Mouse (Mus musculus) embryonic facial prominence, embryonic 15.5 days (tissue): Measurements from ENCODE around the gene Chst11. TPM values are rescaled to one million over a fixed set of nuclear protein-coding genes. Genes with fewer than 3 reads are reported as not detected.

Source experiments
- ATAC-seq: fragments of 200-750 bp; cut with Nextera tagmentation; 2 replicates; pipeline ENCODE4 v1.8.0; 2017; ENCODE audit warnings: low read depth, moderate TSS enrichment; ENCODE audit not compliant: insufficient number of reproducible peaks, low FRiP score, low TSS enrichment
- H3K27ac ChIP-seq: fragments of 300-500 bp; sonication (generic); replicated peaks from 2 replicates; pipeline ENCODE4 v1.5.1; 2015; ENCODE audit warnings: mild to moderate bottlenecking, inconsistent platforms
- H3K27me3 ChIP-seq: fragments of 300-500 bp; sonication (generic); 2 replicates; pipeline ENCODE4 v1.6.1; 2015; ENCODE audit warnings: inconsistent platforms
- H3K36me3 ChIP-seq: fragments of 300-500 bp; sonication (generic); 2 replicates; pipeline ENCODE4 v1.6.1; 2015; ENCODE audit warnings: mild to moderate bottlenecking, inconsistent platforms
- H3K4me1 ChIP-seq: fragments of 300-500 bp; sonication (generic); 2 replicates; pipeline ENCODE4 v1.6.1; 2015; ENCODE audit warnings: inconsistent platforms
- H3K4me2 ChIP-seq: fragments of 300-500 bp; sonication (generic); replicated peaks from 2 replicates; pipeline ENCODE4 v1.6.1; 2015; ENCODE audit warnings: mild to moderate bottlenecking, inconsistent platforms
- H3K4me3 ChIP-seq: fragments of 300-500 bp; sonication (generic); replicated peaks from 2 replicates; pipeline ENCODE4 v1.5.1; 2015; ENCODE audit warnings: mild to moderate bottlenecking, inconsistent platforms
- H3K9ac ChIP-seq: fragments of 300-500 bp; sonication (generic); 2 replicates; pipeline ENCODE4 v1.6.1; 2015; ENCODE audit warnings: inconsistent platforms
- H3K9me3 ChIP-seq: fragments of 300-500 bp; sonication (generic); replicated peaks from 2 replicates; pipeline ENCODE4 v1.6.1; 2016; ENCODE audit warnings: inconsistent platforms
- WGBS: fragments of 180-500 bp; shearing (Covaris S2); methylation state at CpG from one replicate; pipeline ENCODE4 v1.1.7; 2015; 5-methylcytosine and 5-hydroxymethylcytosine counted together
- polyA plus RNA-seq: library from polyadenylated mRNA; unstranded; fragments of >200 nt; fragmentation: Nextera tagmentation; extraction: Ambion mirVana; gene quantifications from 2 replicates; pipeline ENCODE4 v1.2.1, GENCODE M21; 2015

Chst11 gene
- polyA plus RNA-seq, 1 experiment from 2014 or later = 3.3 TPM

- H3K9me3 ChIP-seq = no peaks in the 10 kb centered on the region
- H3K27ac ChIP-seq = no peak overlapping the region
- H3K4me1 ChIP-seq = peaks cover 35% of the 10 kb centered on the region
- 79% methylated on average over 13 of the region's 13 CpGs for WGBS
- no peak overlapping the region for H3K4me3 ChIP-seq
- no peaks in the 10 kb centered on the region for H3K27me3 ChIP-seq
- no peaks in the 10 kb centered on the region for H3K36me3 ChIP-seq
- no peak for ATAC-seq
- H3K4me2 ChIP-seq = no peak overlapping the region
- H3K9ac ChIP-seq = no peak overlapping the region
Measured at GRCm38 (mm10) chr10:83016779-83017178, 31.5 kb downstream of the Chst11 start.

- H3K9me3 ChIP-seq = no peaks in the 10 kb centered on the region
- no peaks in the 10 kb centered on the region for H3K27me3 ChIP-seq
- H3K4me1 ChIP-seq = peaks cover 34% of the 10 kb centered on the region
- no peak overlapping the region for H3K27ac ChIP-seq
- H3K4me3 ChIP-seq = no peak overlapping the region
- H3K4me2 ChIP-seq = no peak overlapping the region
- ATAC-seq = no peak
- no peak overlapping the region for H3K9ac ChIP-seq
- H3K36me3 ChIP-seq = no peaks in the 10 kb centered on the region
- WGBS = 47% methylated on average over 21 of the region's 21 CpGs
Measured at GRCm38 (mm10) chr10:83017760-83018498, 32.6 kb downstream of the Chst11 start.

GRCm38 (mm10) chr10:83018521-83018920 is 33.2 kb downstream of the Chst11 start:
- Histone ChIP-seq H3K27ac (no peak overlapping the region), H3K4me1 (peaks cover 34% of the 10 kb centered on the region), H3K4me3 (no peak overlapping the region), H3K27me3 (no peaks in the 10 kb centered on the region), H3K9ac (no peak overlapping the region), H3K4me2 (no peak overlapping the region), H3K9me3 (no peaks in the 10 kb centered on the region), H3K36me3 (no peaks in the 10 kb centered on the region)
- no peak for ATAC-seq
- WGBS = 65% methylated on average over 4 of the region's 5 CpGs

DNA sequence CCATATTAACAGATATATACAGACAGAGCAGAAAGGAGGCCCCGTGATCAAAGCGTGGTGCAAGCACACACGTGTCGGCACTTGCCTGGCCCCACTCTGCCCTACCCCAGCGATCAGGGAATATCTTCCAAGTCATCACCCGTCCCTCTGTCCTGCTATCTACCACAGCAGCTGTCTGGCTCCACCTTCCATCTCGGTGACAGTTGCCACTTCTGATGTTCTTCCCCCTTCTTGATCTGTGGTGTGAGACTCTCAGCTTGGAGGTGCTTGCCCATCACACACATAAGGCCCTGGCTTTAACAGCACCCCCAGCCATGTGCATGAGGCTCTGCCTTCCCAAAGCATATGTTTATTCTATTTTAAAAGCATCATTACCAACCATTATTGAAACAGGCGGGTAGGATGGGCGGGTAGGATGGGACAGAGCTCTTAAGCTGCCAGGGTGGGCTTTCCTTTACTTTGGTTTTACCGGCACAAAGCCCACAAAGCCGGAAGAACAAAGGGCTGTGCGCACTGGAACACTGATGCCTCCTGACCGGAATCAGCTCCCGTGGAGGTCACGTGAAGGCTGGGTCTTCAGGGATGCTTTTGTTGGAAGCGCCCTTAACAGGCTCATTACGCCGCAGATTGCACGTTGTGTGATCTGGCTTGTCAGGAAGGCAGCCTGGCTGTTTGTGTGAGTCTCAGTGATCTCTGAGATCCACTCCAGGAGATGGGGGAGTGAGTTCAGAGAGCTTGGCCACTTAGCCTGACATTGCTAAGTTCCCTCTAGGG is 34.4 kb downstream of the Chst11 start:
- WGBS = 36% methylated on average over 19 of the region's 19 CpGs
- no peak; the same call in 1 of the 2 replicates for ATAC-seq
- H3K9me3 ChIP-seq = no peaks in the 10 kb centered on the region
- no peak overlapping the region for H3K4me3 ChIP-seq
- no peak overlapping the region for H3K4me2 ChIP-seq
- H3K27ac ChIP-seq = no peak overlapping the region
- H3K27me3 ChIP-seq = no peaks in the 10 kb centered on the region
- no peaks in the 10 kb centered on the region for H3K36me3 ChIP-seq
- H3K9ac ChIP-seq = no peak overlapping the region
- peaks cover 30% of the 10 kb centered on the region for H3K4me1 ChIP-seq

DNA sequence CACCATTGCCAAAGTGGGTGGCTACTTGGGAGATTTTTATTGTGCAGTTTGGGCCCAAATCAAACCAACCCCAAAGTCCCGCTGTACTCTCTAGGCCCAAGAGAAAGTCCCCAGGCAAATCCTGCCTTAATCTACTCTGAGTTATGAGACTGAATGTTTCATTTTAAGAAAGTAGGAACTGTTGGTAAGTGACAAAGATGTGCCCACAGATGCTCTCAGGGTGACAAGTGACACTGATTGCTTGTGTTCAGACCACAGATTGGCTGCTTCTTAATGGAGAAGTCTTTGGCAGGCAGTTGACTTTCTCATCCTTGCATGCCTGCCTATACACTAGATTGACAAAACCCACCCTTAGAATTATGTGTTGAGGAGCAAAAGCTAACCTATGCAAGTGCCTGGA is 37.3 kb downstream of the Chst11 start:
- H3K4me3 ChIP-seq = no peak overlapping the region
- no peak overlapping the region for H3K27ac ChIP-seq
- H3K4me1 ChIP-seq = peaks cover 30% of the 10 kb centered on the region
- no peak overlapping the region for H3K9ac ChIP-seq
- WGBS = 92% methylated on average over 1 of the region's 1 CpGs
- no peak for ATAC-seq
- H3K27me3 ChIP-seq = no peaks in the 10 kb centered on the region
- 0 out of 2 replicates have a peak, but pooled peaks cover 3% of the 10 kb centered on the region for H3K36me3 ChIP-seq
- H3K4me2 ChIP-seq = no peak overlapping the region
- H3K9me3 ChIP-seq = no peaks in the 10 kb centered on the region

DNA sequence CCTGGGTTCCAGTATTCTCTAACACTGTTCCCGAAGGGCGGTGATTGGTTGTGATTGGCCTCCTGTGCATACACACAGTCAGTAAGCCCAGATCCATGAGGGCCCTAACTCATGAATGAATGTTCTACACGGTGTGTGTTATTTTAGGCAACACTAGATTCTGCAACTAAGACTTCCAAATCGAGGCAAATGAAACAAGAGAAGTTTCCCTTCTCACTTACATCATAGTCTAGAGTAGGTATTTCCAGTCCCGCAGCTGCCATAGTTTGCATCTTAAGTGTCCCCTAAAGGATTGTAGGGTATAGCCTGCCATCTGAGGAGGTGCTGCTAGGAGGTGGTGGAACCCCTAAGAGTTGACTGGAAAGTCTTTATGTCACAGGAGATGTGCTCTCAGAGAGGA is 40.9 kb downstream of the Chst11 start:
- WGBS = 84% methylated on average over 5 of the region's 5 CpGs
- no peaks in the 10 kb centered on the region for H3K9me3 ChIP-seq
- ATAC-seq = no peak
- H3K27ac ChIP-seq = no peak overlapping the region
- H3K36me3 ChIP-seq = 0 out of 2 replicates have a peak, but pooled peaks cover 3% of the 10 kb centered on the region
- 0 out of 2 replicates have a peak, but pooled peaks cover 5% of the 10 kb centered on the region for H3K4me1 ChIP-seq
- H3K4me2 ChIP-seq = no peak overlapping the region
- H3K4me3 ChIP-seq = no peak overlapping the region
- H3K27me3 ChIP-seq = no peaks in the 10 kb centered on the region
- no peak overlapping the region for H3K9ac ChIP-seq

DNA sequence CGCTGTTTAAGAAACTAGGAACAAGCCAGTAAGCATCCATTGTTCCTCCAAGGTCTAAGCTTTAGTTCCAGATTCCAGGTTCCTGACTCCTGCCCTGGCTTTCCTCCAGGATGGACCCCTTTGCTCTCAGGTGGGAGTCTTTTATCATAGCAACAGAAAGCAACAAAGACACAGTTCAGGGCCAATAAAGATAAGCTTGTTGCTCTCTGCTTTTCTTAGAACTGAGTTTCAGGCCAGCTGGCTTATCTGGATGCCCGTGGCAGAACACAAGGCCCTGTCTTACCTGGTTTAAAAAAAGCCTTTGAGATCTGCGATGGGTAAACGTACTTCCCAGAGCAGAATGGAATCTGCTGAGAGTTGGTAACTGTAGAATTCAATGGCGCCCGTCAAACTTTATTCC is 42.4 kb downstream of the Chst11 start:
- no peak overlapping the region for H3K4me3 ChIP-seq
- H3K4me1 ChIP-seq = no peaks in the 10 kb centered on the region
- H3K27me3 ChIP-seq = no peaks in the 10 kb centered on the region
- H3K9me3 ChIP-seq = no peaks in the 10 kb centered on the region
- ATAC-seq = no peak
- H3K27ac ChIP-seq = no peak overlapping the region
- 79% methylated on average over 6 of the region's 6 CpGs for WGBS
- H3K36me3 ChIP-seq = 0 out of 2 replicates have a peak, but pooled peaks cover 3% of the 10 kb centered on the region
- no peak overlapping the region for H3K9ac ChIP-seq
- H3K4me2 ChIP-seq = no peak overlapping the region

- no peak overlapping the region for H3K9ac ChIP-seq
- H3K36me3 ChIP-seq = 0 out of 2 replicates have a peak, but pooled peaks cover 3% of the 10 kb centered on the region
- no peaks in the 10 kb centered on the region for H3K4me1 ChIP-seq
- no peaks in the 10 kb centered on the region for H3K9me3 ChIP-seq
- H3K27ac ChIP-seq = no peak overlapping the region
- no peak for ATAC-seq
- H3K27me3 ChIP-seq = no peaks in the 10 kb centered on the region
- no peak overlapping the region for H3K4me2 ChIP-seq
- 50% methylated on average over 5 of the region's 5 CpGs for WGBS
- no peak overlapping the region for H3K4me3 ChIP-seq
Measured at GRCm38 (mm10) chr10:83030103-83030661, 44.9 kb downstream of the Chst11 start.

GRCm38 (mm10) chr10:83030928-83031327 is 45.6 kb downstream of the Chst11 start:
- H3K9me3 ChIP-seq = no peaks in the 10 kb centered on the region
- WGBS = 44% methylated on average over 6 of the region's 6 CpGs
- no peak for ATAC-seq
- no peak overlapping the region for H3K4me2 ChIP-seq
- H3K4me3 ChIP-seq = no peak overlapping the region
- H3K27ac ChIP-seq = no peak overlapping the region
- no peak overlapping the region for H3K9ac ChIP-seq
- H3K27me3 ChIP-seq = no peaks in the 10 kb centered on the region
- 0 out of 2 replicates have a peak, but pooled peaks cover 3% of the 10 kb centered on the region for H3K36me3 ChIP-seq
- no peaks in the 10 kb centered on the region for H3K4me1 ChIP-seq

DNA sequence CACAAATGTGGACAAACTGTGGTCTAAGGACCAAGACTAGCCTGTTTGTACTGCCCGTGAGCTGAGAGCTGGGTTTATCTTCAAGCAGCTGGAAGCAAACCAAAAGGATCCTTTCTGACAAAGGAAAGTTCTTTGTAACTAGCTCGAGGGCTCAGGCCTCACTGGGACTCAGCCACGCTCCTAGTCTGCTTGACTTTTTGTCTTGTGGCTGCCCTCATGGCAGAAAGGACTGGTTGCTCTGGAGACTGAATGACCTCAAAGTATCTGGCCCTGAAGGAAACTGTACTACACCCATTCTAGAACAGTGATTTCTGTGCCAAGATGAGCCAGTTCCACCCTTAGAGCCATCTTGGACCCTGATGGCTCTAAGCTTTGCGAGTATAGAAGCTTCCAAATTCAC is 46.3 kb downstream of the Chst11 start:
- no peak overlapping the region for H3K9ac ChIP-seq
- no peak overlapping the region for H3K27ac ChIP-seq
- no peak for ATAC-seq
- H3K4me2 ChIP-seq = no peak overlapping the region
- no peaks in the 10 kb centered on the region for H3K9me3 ChIP-seq
- H3K36me3 ChIP-seq = 0 out of 2 replicates have a peak, but pooled peaks cover 3% of the 10 kb centered on the region
- H3K4me1 ChIP-seq = no peaks in the 10 kb centered on the region
- 65% methylated on average over 4 of the region's 4 CpGs for WGBS
- H3K27me3 ChIP-seq = no peaks in the 10 kb centered on the region
- no peak overlapping the region for H3K4me3 ChIP-seq

DNA sequence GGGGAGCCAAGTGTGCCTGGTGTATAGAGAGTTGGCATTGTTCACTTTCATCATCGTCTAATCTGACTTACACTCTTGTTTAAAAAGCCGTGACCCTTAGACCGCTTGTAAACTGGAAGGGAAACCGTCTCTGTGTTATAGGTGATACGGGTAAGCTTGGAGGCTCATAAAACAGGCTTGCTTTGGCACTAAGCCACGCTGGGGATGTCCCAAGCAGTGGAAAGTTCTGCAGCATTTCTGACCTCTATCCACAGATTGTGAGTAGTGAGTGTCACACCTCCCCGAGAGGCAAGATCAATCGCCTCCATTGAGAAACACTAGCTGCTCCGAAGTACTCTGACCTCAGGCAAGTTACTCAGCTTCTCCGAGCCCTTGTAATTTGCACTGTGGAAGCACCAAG is 47.3 kb downstream of the Chst11 start:
- Histone ChIP-seq H3K4me3 (no peak overlapping the region), H3K27ac (no peak overlapping the region), H3K9me3 (no peaks in the 10 kb centered on the region), H3K9ac (no peak overlapping the region), H3K4me2 (no peak overlapping the region), H3K27me3 (no peaks in the 10 kb centered on the region), H3K36me3 (no peaks in the 10 kb centered on the region), H3K4me1 (0 out of 2 replicates have a peak, but pooled peaks cover 1% of the 10 kb centered on the region)
- ATAC-seq = no peak
- 51% methylated on average over 10 of the region's 10 CpGs for WGBS
